Mouse (Mus musculus) MEL (cell line): ENCODE data around the gene Rad9b. TPM values are rescaled to one million over a fixed set of nuclear protein-coding genes. Genes with fewer than 3 reads are reported as not detected.

Experiments
- DNase-seq: peaks from one replicate; pipeline ENCODE4 v3.0.0; 2011; ENCODE audit warnings: low read depth, low spot score
- H3K27ac ChIP-seq: 2 replicates; pipeline ENCODE4 v1.5.1; 2012; ENCODE audit warnings: low read depth, mild to moderate bottlenecking, control low read depth, low read length, moderate library complexity; ENCODE audit not compliant: control insufficient read depth
- H3K27me3 ChIP-seq, 2 experiments: fragments of 150-350 bp in 1 of 2; sonication (generic) in 1 of 2; 2 replicates each; pipeline ENCODE4 v1.6.1; 2012; ENCODE audit warnings: low read length in 2 of 2, mild to moderate bottlenecking in 2 of 2, improper control_type of control experiment in 1 of 2, moderate library complexity in 1 of 2; ENCODE audit not compliant: insufficient read depth in 2 of 2, control insufficient read depth in 1 of 2
- H3K36me3 ChIP-seq, 2 experiments: 2 replicates each; pipeline ENCODE4 v1.6.1; 2012 to 2014; ENCODE audit warnings: low read length in 2 of 2, improper control_type of control experiment in 1 of 2, inconsistent platforms in 1 of 2, mild to moderate bottlenecking in 1 of 2; ENCODE audit not compliant: insufficient read depth in 2 of 2, control insufficient read depth in 1 of 2
- H3K4me1 ChIP-seq, 2 experiments: fragments of 150-350 bp in 1 of 2; sonication (generic) in 1 of 2; 2 replicates each; pipeline ENCODE4 v1.6.1; 2012; ENCODE audit warnings: low read length in 2 of 2, improper control_type of control experiment in 1 of 2, mild to moderate bottlenecking in 1 of 2; ENCODE audit not compliant: insufficient read depth in 2 of 2, control insufficient read depth in 1 of 2
- H3K4me3 ChIP-seq, 2 experiments: fragments of 150-350 bp in 1 of 2; sonication (generic) in 1 of 2; 2 replicates each; pipeline ENCODE4 v1.5.1; 2012; ENCODE audit warnings: low read depth in 2 of 2, low read length in 2 of 2, mild to moderate bottlenecking in 2 of 2, moderate library complexity in 2 of 2, control low read depth in 1 of 2, improper control_type of control experiment in 1 of 2; ENCODE audit not compliant: control insufficient read depth in 1 of 2, insufficient read depth in 1 of 2
- H3K79me2 ChIP-seq: 2 replicates; pipeline ENCODE4 v1.6.1; 2012; ENCODE audit warnings: mild to moderate bottlenecking, low read length, moderate library complexity; ENCODE audit not compliant: control insufficient read depth, poor library complexity, insufficient read depth
- H3K9ac ChIP-seq: 2 replicates; pipeline ENCODE4 v1.6.1; 2012; ENCODE audit warnings: low read depth, mild to moderate bottlenecking, control low read depth, low read length, moderate library complexity; ENCODE audit not compliant: control insufficient read depth, poor library complexity, severe bottlenecking
- H3K9me3 ChIP-seq: fragments of 150-350 bp; sonication (generic); replicated peaks from 2 replicates; pipeline ENCODE4 v1.6.1; 2012; ENCODE audit warnings: mild to moderate bottlenecking, low read length, improper control_type of control experiment, moderate library complexity; ENCODE audit not compliant: insufficient read depth
- CHD2 ChIP-seq: IDR thresholded peaks from 2 replicates; pipeline ENCODE4 v1.6.1; 2011; ENCODE audit warnings: low read length, improper control_type of control experiment
- CTCF ChIP-seq, 3 experiments: IDR thresholded peaks in 2 of 3; conservative IDR thresholded peaks in 1 of 3; 2 replicates each; pipeline ENCODE4 v1.5.1; 2011 to 2012; ENCODE audit warnings: low read length in 3 of 3, low read depth in 2 of 3, mild to moderate bottlenecking in 2 of 3, improper control_type of control experiment in 1 of 3, inconsistent platforms in 1 of 3, mixed read lengths in 1 of 3, moderate library complexity in 1 of 3; ENCODE audit not compliant: control insufficient read depth in 1 of 3, insufficient read depth in 1 of 3, poor library complexity in 1 of 3, severe bottlenecking in 1 of 3
- E2F4 ChIP-seq: IDR thresholded peaks from 2 replicates; pipeline ENCODE4 v1.6.1; 2011; ENCODE audit warnings: low read depth, low read length, improper control_type of control experiment, borderline replicate concordance
- MYB ChIP-seq: IDR thresholded peaks from 2 replicates; pipeline ENCODE4 v1.6.1; 2011; ENCODE audit warnings: mild to moderate bottlenecking, low read depth, low read length, improper control_type of control experiment
- MYC ChIP-seq: IDR thresholded peaks from 2 replicates; pipeline ENCODE4 v1.6.1; 2011; ENCODE audit warnings: low read depth, mild to moderate bottlenecking, low read length, improper control_type of control experiment, moderate library complexity
- NRF1 ChIP-seq: IDR thresholded peaks from 2 replicates; pipeline ENCODE4 v1.6.1; 2014; ENCODE audit warnings: low read depth, mild to moderate bottlenecking, inconsistent platforms, low read length, improper control_type of control experiment, moderate library complexity; ENCODE audit not compliant: poor library complexity, insufficient read depth, severe bottlenecking
- POLR2A ChIP-seq, 2 experiments: IDR thresholded peaks; 2 replicates each; pipeline ENCODE4 v1.6.1; 2011 to 2012; ENCODE audit warnings: low read length in 2 of 2, mild to moderate bottlenecking in 2 of 2, control low read depth in 1 of 2, improper control_type of control experiment in 1 of 2, low read depth in 1 of 2, moderate library complexity in 1 of 2; ENCODE audit not compliant: control insufficient read depth in 1 of 2, insufficient read depth in 1 of 2, poor library complexity in 1 of 2
- POLR2AphosphoS2 ChIP-seq: IDR thresholded peaks from 2 replicates; pipeline ENCODE4 v1.6.1; 2011; ENCODE audit warnings: low read length, improper control_type of control experiment
- RAD21 ChIP-seq: IDR thresholded peaks from 2 replicates; pipeline ENCODE4 v1.6.1; 2011; ENCODE audit warnings: mild to moderate bottlenecking, low read depth, low read length, improper control_type of control experiment
- SIN3A ChIP-seq: IDR thresholded peaks from 2 replicates; pipeline ENCODE4 v1.6.1; 2012; ENCODE audit warnings: low read length, improper control_type of control experiment, inconsistent platforms
- SMC3 ChIP-seq: IDR thresholded peaks from 2 replicates; pipeline ENCODE4 v1.6.1; 2011; ENCODE audit warnings: low read depth, low read length, improper control_type of control experiment
- TAL1 ChIP-seq: IDR thresholded peaks from 2 replicates; pipeline ENCODE4 v1.6.1; 2012; ENCODE audit warnings: mild to moderate bottlenecking, inconsistent platforms, low read length, moderate library complexity, mixed read lengths
- TCF12 ChIP-seq: IDR thresholded peaks from 2 replicates; pipeline ENCODE4 v1.6.1; 2014; ENCODE audit warnings: low read depth, mild to moderate bottlenecking, inconsistent platforms, low read length, improper control_type of control experiment, moderate library complexity
- ZC3H11A ChIP-seq: IDR thresholded peaks from 2 replicates; pipeline ENCODE4 v1.6.1; 2012; ENCODE audit warnings: low read depth, mild to moderate bottlenecking, inconsistent platforms, low read length, improper control_type of control experiment
- polyA plus RNA-seq, 2 experiments: library from polyadenylated mRNA; stranded (reverse) in 1 of 2; unstranded in 1 of 2; fragments of >175 nt in 1 of 2; fragments of >200 nt in 1 of 2; gene quantifications; 2 replicates each; pipeline versions ENCODE4 v1.2.1 to v1.2.4; 2012; ENCODE audit warnings: low replicate concordance in 2 of 2, low read depth in 1 of 2; ENCODE audit not compliant: insufficient read length in 2 of 2, insufficient read depth in 1 of 2, missing spikeins in 1 of 2
- total RNA-seq: library from RNA; depleted of rRNA; stranded (reverse); fragments of 300-350 nt; gene quantifications from 2 replicates; pipeline ENCODE4 v1.2.3, GENCODE M21; 2012

The Rad9b gene
- total and polyA plus RNA-seq, 3 experiments: 9.1 to 11.1 TPM; not detected in 1

GRCm38 (mm10) chr5:122354492-122355067 lies 547 bp upstream of the Rad9b start:
- peaks cover 0 to 10% of the 10 kb centered on the region in 2 experiments; a peak in 2 of 4 replicates for H3K4me1 ChIP-seq
- H3K79me2 ChIP-seq: peaks cover 15% of the 10 kb centered on the region
- peak; percentile 58 for DNase-seq
- peak overlapping the region; percentile 3 for H3K27ac ChIP-seq
- H3K27me3 ChIP-seq: no peaks in the 10 kb centered on the region
- peaks cover 0 to 11% of the 10 kb centered on the region in 2 experiments; a peak in 3 of 4 replicates for H3K36me3 ChIP-seq
- peak overlapping the region; percentile 82 for H3K9ac ChIP-seq
- H3K9me3 ChIP-seq: no peaks in the 10 kb centered on the region
- TF ChIP-seq CHD2 (no peak), CTCF (IDR thresholded peaks at IDR 0.05 in 2 of 3, conservative IDR thresholded peaks at IDR 0.05 in 1 of 3; ENCODE audit: control insufficient read depth in 1 of 3, insufficient read depth in 1 of 3, low read depth in 2 of 3, low read length in 3 of 3, poor library complexity in 1 of 3, severe bottlenecking in 1 of 3) (no peak; a peak in 1 of 6 replicates), POLR2A (IDR thresholded peaks at IDR 0.05; ENCODE audit: control insufficient read depth in 1 of 2, insufficient read depth in 1 of 2, low read depth in 1 of 2, low read length in 2 of 2, poor library complexity in 1 of 2) (peak in 1 of 2 experiments; percentile 6; a peak in 1 of 4 replicates), MYB (no peak), E2F4 (no peak), ZC3H11A (no peak), TCF12 (no peak)
- peak overlapping the region; percentile 67 to 77 for H3K4me3 ChIP-seq

- TF ChIP-seq CTCF (IDR thresholded peaks at IDR 0.05 in 2 of 3, conservative IDR thresholded peaks at IDR 0.05 in 1 of 3; ENCODE audit: control insufficient read depth in 1 of 3, insufficient read depth in 1 of 3, low read depth in 2 of 3, low read length in 3 of 3, poor library complexity in 1 of 3, severe bottlenecking in 1 of 3) (peak in 1 of 3 experiments; percentile 26; a peak in 1 of 6 replicates), TAL1 (no peak), RAD21 (no peak), CHD2 (no peak)
- H3K27me3 ChIP-seq: no peaks in the 10 kb centered on the region
Measured at GRCm38 (mm10) chr5:122345777-122346176, 8.3 kb downstream of the Rad9b start.

GRCm38 (mm10) chr5:122344260-122344659 lies 9.8 kb downstream of the Rad9b start:
- H3K4me3 ChIP-seq: no peak overlapping the region
- no peak overlapping the region for H3K9ac ChIP-seq
- peaks cover 10 to 11% of the 10 kb centered on the region in 2 experiments for H3K4me1 ChIP-seq
- no peak overlapping the region for H3K27ac ChIP-seq
- H3K9me3 ChIP-seq: no peaks in the 10 kb centered on the region
- no peaks in the 10 kb centered on the region for H3K79me2 ChIP-seq
- 0 out of 2 replicates have a peak, but pooled peaks have one; percentile 26 for TF ChIP-seq MYC
- TF ChIP-seq ZC3H11A: peak; percentile 78
- 0 out of 2 replicates have a peak, but pooled peaks have one; percentile 39 for TF ChIP-seq SIN3A
- peak; percentile 79 for TF ChIP-seq RAD21
- peak; percentile 73 to 92 (median 89) for TF ChIP-seq CTCF (IDR thresholded peaks at IDR 0.05 in 2 of 3, conservative IDR thresholded peaks at IDR 0.05 in 1 of 3; ENCODE audit: control insufficient read depth in 1 of 3, insufficient read depth in 1 of 3, low read depth in 2 of 3, low read length in 3 of 3, poor library complexity in 1 of 3, severe bottlenecking in 1 of 3)
- TF ChIP-seq NRF1: no peak
- TF ChIP-seq SMC3: peak; percentile 92
- TF ChIP-seq POLR2AphosphoS2: no peak
- no peaks in the 10 kb centered on the region for H3K27me3 ChIP-seq
- peak; percentile 80 for DNase-seq
- peaks cover 0 to 9% of the 10 kb centered on the region in 2 experiments; a peak in 2 of 4 replicates for H3K36me3 ChIP-seq

More at GRCm38 (mm10) chr5:122345777-122346176, 8.3 kb downstream of the Rad9b start:
- Histone ChIP-seq H3K9ac (no peak overlapping the region), H3K9me3 (no peaks in the 10 kb centered on the region), H3K4me1 (peaks cover 10 to 11% of the 10 kb centered on the region in 2 experiments), H3K36me3 (peaks cover 0 to 9% of the 10 kb centered on the region in 2 experiments; a peak in 2 of 4 replicates), H3K79me2 (no peaks in the 10 kb centered on the region), H3K27ac (no peak overlapping the region), H3K4me3 (no peak overlapping the region)
- DNase-seq: no peak
